Mouse (Mus musculus) C3H10T1/2 (cell line): ENCODE measurements around the gene Olfr867. TPM values are rescaled to one million over a fixed set of nuclear protein-coding genes. Genes with fewer than 3 reads are reported as not detected.

Experiments
- polyA plus RNA-seq, 2 experiments: library from polyadenylated mRNA; unstranded; fragments of >200 nt; fragmentation: generic; extraction: Trizol; gene quantifications; one replicate each; pipeline ENCODE4 v1.2.1; 2012; ENCODE audit warnings: missing spikeins in 2 of 2

Gene Olfr867
- not detected for polyA plus RNA-seq

GRCm38 (mm10) chr9:20057462-20057861 lies at the start of gene Olfr867:
Gene Olfr867 (minus strand): TSS chr9:20057562.

GRCm38 (mm10) chr9:20098326-20098725 lies 41.0 kb upstream of the Olfr867 start, which contains the start of gene Olfr868:
Gene Olfr868 (plus strand): TSS chr9:20098626.

GRCm38 (mm10) chr9:20027935-20028334 lies 29.4 kb downstream of the Olfr867 start, which contains the start of gene Olfr866:
Gene Olfr866 (minus strand): TSS chr9:20028035.

Other genes starting within 250 kb of the Olfr867 start
- gene Olfr860, start 207.8 kb downstream of the Olfr867 start, polyA plus RNA-seq, result not detected
- not detected for gene Olfr862, start 169.6 kb downstream of the Olfr867 start, polyA plus RNA-seq
- 1 to 10 TPM in 1 of 2 experiments, under 1 TPM in 1; 0.21 to 1.2 TPM for gene Olfr77, start 140.7 kb downstream of the Olfr867 start, polyA plus RNA-seq
- not detected for gene Olfr866, start 29.5 kb downstream of the Olfr867 start, polyA plus RNA-seq
- not detected for gene Olfr868, start 41.1 kb upstream of the Olfr867 start, polyA plus RNA-seq
- not detected for gene Olfr869, start 71.4 kb upstream of the Olfr867 start, polyA plus RNA-seq
- gene Olfr870, start 116.5 kb upstream of the Olfr867 start, polyA plus RNA-seq, result not detected
- gene Olfr871, start 154.6 kb upstream of the Olfr867 start, polyA plus RNA-seq, result not detected
- not detected for gene Olfr872, start 179.6 kb upstream of the Olfr867 start, polyA plus RNA-seq
- not detected for gene Olfr39, start 224.8 kb upstream of the Olfr867 start, polyA plus RNA-seq
- gene Olfr873, start 241.0 kb upstream of the Olfr867 start, polyA plus RNA-seq, result not detected